Mouse (Mus musculus) central nervous system, embryonic 18 days (tissue): Measurements from ENCODE around the gene Pnp. TPM values are rescaled to one million over a fixed set of nuclear protein-coding genes. Genes with fewer than 3 reads are reported as not detected.

Source experiments
- polyA plus RNA-seq: library from polyadenylated mRNA; depleted of rRNA; stranded (reverse); fragments of >200 nt; gene quantifications from 2 replicates; pipeline ENCODE4 v1.2.3, GENCODE M21; 2012; rRNA removed

Pnp gene
- polyA plus RNA-seq = 20.7 and 23.4 TPM in 2 replicates

GRCm38 (mm10) chr14:50930754-50931492 is at the start of gene Pnp, which contains the start of gene Pip4p1:
Pnp (plus strand) TSS chr14:50931082.
Pip4p1 (minus strand) TSS chr14:50930856.

GRCm38 (mm10) chr14:50897374-50897765 is 33.5 kb upstream of the Pnp start, which contains the start of gene Klhl33:
Klhl33 (minus strand) TSS chr14:50897507.

GRCm38 (mm10) chr14:50924281-50925064 is 6.4 kb upstream of the Pnp start, which contains the start of the genes Osgep and Apex1:
Osgep (minus strand) TSS chr14:50924893.
Apex1 (plus strand) TSS chr14:50924968.

GRCm38 (mm10) chr14:50943932-50944667 is 13.2 kb downstream of the Pnp start, which contains the start of gene Gm49342:
Gm49342 (plus strand) TSS chr14:50944517.

GRCm38 (mm10) chr14:50955942-50956508 is 25.1 kb downstream of the Pnp start, which contains the start of gene Pnp2:
Pnp2 (plus strand) TSS chr14:50955992.

GRCm38 (mm10) chr14:51007152-51007801 is 76.4 kb downstream of the Pnp start, which contains the start of gene Rnase10:
Rnase10 (plus strand) TSS chr14:51007751.

Other genes starting within 250 kb of the Pnp start
- gene Olfr747, start 237.9 kb upstream of the Pnp start, polyA plus RNA-seq = not detected in 2 replicates
- not detected in 2 replicates for gene Olfr748, start 223.7 kb upstream of the Pnp start, polyA plus RNA-seq
- not detected in 2 replicates for gene Olfr749, start 186.0 kb upstream of the Pnp start, polyA plus RNA-seq
- 110 and 120 TPM in 2 replicates for gene Ttc5, start 145.6 kb upstream of the Pnp start, polyA plus RNA-seq
- 0.05 TPM in 1 of 2 replicates, not detected in the other for gene Ccnb1ip1, start 123.3 kb upstream of the Pnp start, polyA plus RNA-seq
- gene Parp2, start 123.2 kb upstream of the Pnp start, polyA plus RNA-seq = 64.8 and 70.7 TPM in 2 replicates
- 3.6 and 4.7 TPM in 2 replicates for gene Tep1, start 60.5 kb upstream of the Pnp start, polyA plus RNA-seq
- 2.2 and 2.5 TPM in 2 replicates for gene Klhl33, start 33.6 kb upstream of the Pnp start, polyA plus RNA-seq
- 104 and 110 TPM in 2 replicates for gene Osgep, start 6.2 kb upstream of the Pnp start, polyA plus RNA-seq
- gene Apex1, start 6.1 kb upstream of the Pnp start, polyA plus RNA-seq = 136 and 142 TPM in 2 replicates
- gene Pip4p1, start 226 bp upstream of the Pnp start, polyA plus RNA-seq = 154 and 167 TPM in 2 replicates
- gene Gm49342, start 13.4 kb downstream of the Pnp start, polyA plus RNA-seq = 18.3 and 19.4 TPM in 2 replicates
- 0.56 and 0.95 TPM in 2 replicates for gene Pnp2, start 24.9 kb downstream of the Pnp start, polyA plus RNA-seq
- 0.06 TPM in 1 of 2 replicates, not detected in the other for gene Rnase10, start 76.7 kb downstream of the Pnp start, polyA plus RNA-seq
- gene Rnase9, start 110.8 kb downstream of the Pnp start, polyA plus RNA-seq = not detected in 2 replicates
- not detected in 2 replicates for gene Rnase11, start 119.1 kb downstream of the Pnp start, polyA plus RNA-seq
- not detected in 2 replicates for gene Rnase12, start 126.6 kb downstream of the Pnp start, polyA plus RNA-seq
- 0.03 and 0.06 TPM in 2 replicates for gene Olfr750, start 143.4 kb downstream of the Pnp start, polyA plus RNA-seq
- 20.0 and 20.9 TPM in 2 replicates for gene Rnase4, start 160.0 kb downstream of the Pnp start, polyA plus RNA-seq
- 5.3 and 5.4 TPM in 2 replicates for gene Ang, start 160.1 kb downstream of the Pnp start, polyA plus RNA-seq
- not detected in 2 replicates for gene Eddm3b, start 183.3 kb downstream of the Pnp start, polyA plus RNA-seq
- 1.1 and 1.2 TPM in 2 replicates for gene Rnase6, start 192.8 kb downstream of the Pnp start, polyA plus RNA-seq
- 0.31 and 0.36 TPM in 2 replicates for gene Rnase1, start 215.7 kb downstream of the Pnp start, polyA plus RNA-seq
- gene Rnase2b, start 231.2 kb downstream of the Pnp start, polyA plus RNA-seq = not detected in 2 replicates